Mouse (Mus musculus): ENCODE results near the gene Cdhr4. TPM values are rescaled to one million over a fixed set of nuclear protein-coding genes. Genes with fewer than 3 reads are reported as not detected.
A peak's percentile ranks its signal among the peaks of the same experiment; 100 is the strongest.

The Cdhr4 gene
- polyA plus RNA-seq, 1 experiment from 2014 or later: 1.1 TPM

DNA sequence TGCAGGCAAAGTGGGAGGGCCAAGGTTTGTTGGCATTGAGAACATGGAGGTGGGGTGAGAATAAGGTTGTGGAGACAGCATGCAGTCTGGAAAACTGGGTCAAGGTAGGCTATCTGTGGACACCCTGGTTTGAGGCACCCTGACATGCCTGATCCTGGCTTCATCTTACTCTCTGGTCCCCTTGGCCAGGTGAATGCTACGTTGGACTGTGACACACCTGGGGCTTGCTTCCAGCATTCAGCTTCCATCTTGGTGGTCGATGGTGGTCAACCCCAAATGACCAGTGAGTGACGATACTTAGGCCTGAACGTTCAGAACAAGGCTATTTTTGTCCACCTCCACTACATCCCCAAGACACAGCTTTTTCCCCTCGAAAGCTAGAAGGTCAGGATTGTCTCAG is 3.8 kb downstream of the Cdhr4 start, which contains the start of gene Gm20662:
Gm20662 (plus strand) TSS at position 301 of the 400 bp plus-strand sequence.
- H3K4me3 ChIP-seq (ENCODE audit: low read depth, low read length): no peak within 1 kb of the TSS
- no peaks in the 10 kb centered on the region for H3K36me3 ChIP-seq (replicated peaks; ENCODE audit: insufficient read depth, low read length)
- no peaks in the 10 kb centered on the region for H3K27me3 ChIP-seq (ENCODE audit: insufficient read depth, low read length)
- no peak for TF ChIP-seq EP300 (IDR thresholded peaks at IDR 0.05; ENCODE audit: low read depth)
- no peak for TF ChIP-seq CTCF (IDR thresholded peaks at IDR 0.05; ENCODE audit: low read depth)
- H3K4me1 ChIP-seq (ENCODE audit: insufficient read depth): no peaks in the 10 kb centered on the region
- 81% methylated on average over 5 of the region's 5 CpGs for WGBS (ENCODE audit: insufficient replicate concordance)
- H3K9me3 ChIP-seq (ENCODE audit: low read length): no peaks in the 10 kb centered on the region
- H3K9ac ChIP-seq (replicated peaks): no peak within 1 kb of the TSS
- no peak within 1 kb of the TSS for H3K27ac ChIP-seq (ENCODE audit: low read depth)
- H3K4me2 ChIP-seq (ENCODE audit: low read depth, low read length): no peak within 1 kb of the TSS
- ATAC-seq: no peak
- no peak for DNase-seq

DNA sequence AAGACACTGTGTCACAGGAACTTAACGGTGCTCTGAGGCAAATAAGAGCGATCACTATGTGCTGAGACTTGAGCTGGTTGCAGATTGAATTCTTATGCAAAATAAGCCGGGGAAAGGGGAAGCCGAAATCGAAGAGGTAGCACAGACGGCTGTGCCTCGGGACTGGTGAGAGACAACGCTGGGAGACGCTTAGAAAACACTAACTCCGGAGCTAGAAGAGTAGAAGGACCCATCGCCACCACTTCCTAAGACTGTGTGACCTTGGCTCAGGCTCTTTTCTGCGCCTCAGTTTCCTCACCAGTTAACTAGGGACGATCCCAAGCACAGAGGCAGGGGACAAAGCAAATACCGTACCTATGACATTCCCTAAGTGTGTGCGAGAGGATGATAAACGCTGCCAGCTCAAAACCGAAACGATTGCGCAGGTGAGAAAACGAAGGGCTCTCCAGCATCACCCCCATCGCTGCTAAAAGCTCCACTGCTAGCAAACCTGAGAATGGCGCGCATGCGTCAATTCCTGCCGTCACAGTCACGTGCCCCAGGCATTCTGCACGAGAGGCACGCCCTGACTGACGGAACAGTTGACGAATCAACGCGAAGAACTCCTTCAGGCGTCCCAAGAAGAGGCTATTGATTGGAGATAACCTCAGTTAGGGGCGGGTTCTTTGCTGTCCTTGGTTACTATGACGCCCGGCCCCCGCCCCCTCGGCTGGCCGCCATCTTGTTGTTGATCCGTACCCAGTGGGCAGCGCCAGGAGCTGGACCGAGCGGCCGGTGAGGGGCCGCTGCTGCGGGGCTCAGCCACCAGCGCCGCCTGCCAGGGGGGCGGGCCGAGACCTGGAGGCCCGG is 9.8 kb downstream of the Cdhr4 start, which contains the start of gene Ip6k1:
Ip6k1 (plus strand) TSS at position 580 of the 849 bp plus-strand sequence.
- no peaks in the 10 kb centered on the region for H3K27me3 ChIP-seq (ENCODE audit: insufficient read depth, low read length)
- peak; percentile 97 for ATAC-seq
- WGBS (ENCODE audit: insufficient replicate concordance): under 1% methylated on average over 51 of the region's 51 CpGs

DNA sequence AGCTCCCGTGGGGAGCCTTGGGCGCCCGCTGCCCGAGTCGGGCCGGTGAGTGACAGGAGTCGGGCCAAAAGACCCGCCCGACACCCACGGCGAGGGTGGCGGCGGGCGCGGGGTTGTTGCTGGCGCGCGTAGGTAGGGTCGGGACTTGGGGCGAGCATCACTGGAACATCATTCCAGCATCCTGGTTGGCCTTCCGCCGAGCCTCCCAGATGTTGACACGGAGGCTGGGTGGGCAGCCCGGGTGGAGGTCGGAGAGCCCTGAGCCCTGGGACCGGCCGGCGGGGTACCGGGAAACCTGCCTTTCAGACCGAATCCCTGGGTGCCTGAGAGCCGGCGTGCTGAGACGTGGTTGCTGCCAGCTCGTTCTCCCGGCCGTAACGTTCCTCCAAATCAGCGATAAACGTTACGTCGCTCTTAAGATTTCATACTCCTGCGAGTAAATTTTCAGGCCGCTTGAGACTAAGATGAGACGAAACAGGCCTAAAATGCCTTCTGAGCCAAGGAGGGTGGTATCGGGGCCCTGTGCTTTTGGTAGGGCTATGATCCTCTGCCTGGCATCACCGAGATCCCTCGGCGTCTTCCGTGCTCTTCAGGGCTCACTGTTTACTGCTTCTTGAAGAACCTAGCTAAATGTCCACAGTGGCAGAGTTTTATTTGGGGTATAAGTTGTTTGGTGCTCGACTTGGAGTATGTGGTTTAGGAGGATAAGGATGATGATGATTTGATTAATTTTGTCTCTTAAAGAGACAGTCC is 10.7 kb downstream of the Cdhr4 start:
- Histone ChIP-seq H3K27me3 (ENCODE audit: insufficient read depth, low read length) (no peaks in the 10 kb centered on the region), H3K4me2 (ENCODE audit: low read depth, low read length) (peak overlapping the region; percentile 88), H3K9ac (replicated peaks) (peak overlapping the region; percentile 99), H3K9me3 (ENCODE audit: low read length) (no peaks in the 10 kb centered on the region), H3K4me3 (ENCODE audit: low read depth, low read length) (peak overlapping the region; percentile 94), H3K4me1 (ENCODE audit: insufficient read depth) (peaks cover 26% of the 10 kb centered on the region), H3K27ac (ENCODE audit: low read depth) (peak overlapping the region; percentile 98), H3K36me3 (replicated peaks; ENCODE audit: insufficient read depth, low read length) (0 out of 2 replicates have a peak, but pooled peaks cover 3% of the 10 kb centered on the region)
- TF ChIP-seq CTCF (IDR thresholded peaks at IDR 0.05; ENCODE audit: low read depth) (no peak), EP300 (IDR thresholded peaks at IDR 0.05; ENCODE audit: low read depth) (no peak)
- ATAC-seq (peak; percentile 49), DNase-seq (no peak)
- under 1% methylated on average over 49 of the region's 50 CpGs for WGBS (ENCODE audit: insufficient replicate concordance)

More for the DNA sequence above, 9.8 kb downstream of the Cdhr4 start, which contains the start of gene Ip6k1:
- peaks cover 25% of the 10 kb centered on the region for H3K4me1 ChIP-seq (ENCODE audit: insufficient read depth)
- DNase-seq: peak; percentile 100
- 0 out of 2 replicates have a peak, but pooled peaks cover 3% of the 10 kb centered on the region for H3K36me3 ChIP-seq (replicated peaks; ENCODE audit: insufficient read depth, low read length)
- no peaks in the 10 kb centered on the region for H3K9me3 ChIP-seq (ENCODE audit: low read length)
- peak within 1 kb of the TSS; percentile 98 for H3K27ac ChIP-seq (ENCODE audit: low read depth)
- peak within 1 kb of the TSS; percentile 94 for H3K4me3 ChIP-seq (ENCODE audit: low read depth, low read length)
- peak within 1 kb of the TSS; percentile 88 for H3K4me2 ChIP-seq (ENCODE audit: low read depth, low read length)
- no peak for TF ChIP-seq CTCF (IDR thresholded peaks at IDR 0.05; ENCODE audit: low read depth)
- TF ChIP-seq EP300 (IDR thresholded peaks at IDR 0.05; ENCODE audit: low read depth): no peak
- peak within 1 kb of the TSS; percentile 99 for H3K9ac ChIP-seq (replicated peaks)

DNA sequence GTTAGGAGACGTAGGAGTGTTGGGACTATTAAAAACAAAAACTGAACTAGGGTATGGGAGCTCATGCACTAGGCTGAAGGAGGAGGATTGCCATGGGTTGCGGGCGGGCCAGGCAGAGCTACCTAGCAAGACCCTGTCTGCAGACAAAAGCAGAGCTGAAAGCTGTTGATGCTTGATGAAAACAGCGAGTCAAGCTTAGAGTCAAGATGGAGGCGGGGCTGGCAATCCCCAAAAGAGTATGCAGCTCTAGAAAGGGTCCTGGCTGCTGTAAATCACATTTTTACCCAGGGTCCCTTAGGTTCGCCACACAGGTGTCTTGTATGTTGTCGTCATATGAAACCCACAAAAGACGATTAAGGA is 11.2 kb downstream of the Cdhr4 start:
- H3K36me3 ChIP-seq (replicated peaks; ENCODE audit: insufficient read depth, low read length): 0 out of 2 replicates have a peak, but pooled peaks cover 7% of the 10 kb centered on the region
- DNase-seq (peak; percentile 37), ATAC-seq (no peak)
- no peaks in the 10 kb centered on the region for H3K27me3 ChIP-seq (ENCODE audit: insufficient read depth, low read length)
- peak overlapping the region; percentile 99 for H3K9ac ChIP-seq (replicated peaks)
- peaks cover 29% of the 10 kb centered on the region for H3K4me1 ChIP-seq (ENCODE audit: insufficient read depth)
- peak overlapping the region; percentile 88 for H3K4me2 ChIP-seq (ENCODE audit: low read depth, low read length)
- 26% methylated on average over 8 of the region's 8 CpGs for WGBS (ENCODE audit: insufficient replicate concordance)
- no peak for TF ChIP-seq CTCF (IDR thresholded peaks at IDR 0.05; ENCODE audit: low read depth)
- TF ChIP-seq EP300 (IDR thresholded peaks at IDR 0.05; ENCODE audit: low read depth): no peak
- H3K9me3 ChIP-seq (ENCODE audit: low read length): no peaks in the 10 kb centered on the region
- peak overlapping the region; percentile 98 for H3K27ac ChIP-seq (ENCODE audit: low read depth)
- peak overlapping the region; percentile 94 for H3K4me3 ChIP-seq (ENCODE audit: low read depth, low read length)

DNA sequence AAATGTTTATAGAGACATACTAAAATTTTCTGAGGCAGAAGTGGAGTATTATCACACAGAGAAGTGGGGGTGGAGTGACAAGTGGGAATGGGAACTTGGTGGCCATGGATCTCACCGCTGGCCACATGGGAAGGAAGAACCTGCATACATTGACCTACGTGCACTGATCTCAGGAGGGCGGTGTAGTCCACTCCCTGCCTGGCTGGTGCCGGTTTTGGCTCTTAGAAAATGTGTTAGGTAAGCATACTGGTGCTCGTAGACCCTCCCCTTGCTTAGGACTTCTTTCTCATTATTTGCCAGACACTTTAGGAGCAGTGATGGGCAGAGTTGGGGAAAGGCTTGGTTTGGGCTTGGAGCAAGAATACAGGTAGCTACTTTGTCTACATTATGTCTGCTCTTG is 15.7 kb downstream of the Cdhr4 start:
- no peak overlapping the region for H3K4me2 ChIP-seq (ENCODE audit: low read depth, low read length)
- no peak for ATAC-seq
- no peak overlapping the region for H3K4me3 ChIP-seq (ENCODE audit: low read depth, low read length)
- TF ChIP-seq EP300 (IDR thresholded peaks at IDR 0.05; ENCODE audit: low read depth) (no peak), CTCF (IDR thresholded peaks at IDR 0.05; ENCODE audit: low read depth) (no peak)
- peaks cover 17% of the 10 kb centered on the region for H3K36me3 ChIP-seq (replicated peaks; ENCODE audit: insufficient read depth, low read length)
- no peaks in the 10 kb centered on the region for H3K9me3 ChIP-seq (ENCODE audit: low read length)
- H3K27ac ChIP-seq (ENCODE audit: low read depth): 0 out of 2 replicates have a peak overlapping the region, but pooled peaks have one; percentile 22
- no peak for DNase-seq
- 71% methylated on average over 5 of the region's 5 CpGs for WGBS (ENCODE audit: insufficient replicate concordance)
- no peaks in the 10 kb centered on the region for H3K27me3 ChIP-seq (ENCODE audit: insufficient read depth, low read length)
- no peak overlapping the region for H3K9ac ChIP-seq (replicated peaks)
- H3K4me1 ChIP-seq (ENCODE audit: insufficient read depth): peaks cover 25% of the 10 kb centered on the region

DNA sequence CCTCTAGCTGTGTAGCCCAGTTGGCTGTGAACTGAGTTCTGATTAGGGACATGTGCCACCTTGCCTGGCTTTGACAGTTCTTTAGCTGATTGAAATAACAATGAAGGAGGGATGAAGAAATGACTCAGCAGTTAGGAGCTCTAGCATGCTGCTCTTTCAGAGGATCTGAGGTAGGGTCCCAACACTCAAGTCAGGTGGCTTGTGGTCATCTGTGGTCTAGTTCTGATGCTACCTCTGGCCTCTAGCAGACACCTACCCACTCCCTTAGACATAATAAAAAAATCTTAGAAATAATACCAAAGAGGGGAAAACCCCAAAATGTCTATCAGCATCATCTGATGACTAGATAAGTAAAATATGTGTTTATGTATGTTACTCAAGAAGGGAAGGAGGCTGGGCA is 18.1 kb downstream of the Cdhr4 start:
- ATAC-seq (no peak), DNase-seq (no peak)
- Histone ChIP-seq H3K4me1 (ENCODE audit: insufficient read depth) (peaks cover 7% of the 10 kb centered on the region), H3K27ac (ENCODE audit: low read depth) (no peak overlapping the region), H3K27me3 (ENCODE audit: insufficient read depth, low read length) (no peaks in the 10 kb centered on the region), H3K9me3 (ENCODE audit: low read length) (no peaks in the 10 kb centered on the region), H3K4me2 (ENCODE audit: low read depth, low read length) (no peak overlapping the region), H3K36me3 (replicated peaks; ENCODE audit: insufficient read depth, low read length) (peaks cover 23% of the 10 kb centered on the region), H3K9ac (replicated peaks) (no peak overlapping the region), H3K4me3 (ENCODE audit: low read depth, low read length) (no peak overlapping the region)
- no peak for TF ChIP-seq EP300 (IDR thresholded peaks at IDR 0.05; ENCODE audit: low read depth)
- TF ChIP-seq CTCF (IDR thresholded peaks at IDR 0.05; ENCODE audit: low read depth): no peak
